Mouse (Mus musculus): ENCODE results near the gene Pik3cg.

DNA sequence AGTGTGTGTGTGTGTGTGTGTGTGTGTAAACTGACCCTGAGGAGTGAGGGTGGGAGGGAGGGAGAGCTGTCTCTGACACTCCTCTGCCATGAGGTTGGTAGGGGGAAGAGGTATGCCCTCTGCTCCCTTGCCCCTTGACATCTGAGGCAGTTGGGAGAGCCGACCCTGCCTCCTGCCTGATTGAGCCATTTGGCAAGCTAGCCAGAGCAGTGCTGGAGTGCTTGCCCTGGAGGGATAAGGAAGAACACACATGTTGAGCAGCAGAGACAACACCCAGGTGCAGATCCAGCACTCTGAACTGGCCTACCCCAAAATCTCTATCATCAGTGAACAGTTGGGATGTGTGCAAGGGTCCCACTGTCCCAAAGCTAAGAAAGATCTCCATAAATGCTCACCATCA is 28.7 kb upstream of the Pik3cg start:
- TF ChIP-seq CTCF (IDR thresholded peaks at IDR 0.05; ENCODE audit: low read depth): no peak
- no peak for TF ChIP-seq EP300 (IDR thresholded peaks at IDR 0.05; ENCODE audit: low read depth)
